In the genomic region with DNA sequence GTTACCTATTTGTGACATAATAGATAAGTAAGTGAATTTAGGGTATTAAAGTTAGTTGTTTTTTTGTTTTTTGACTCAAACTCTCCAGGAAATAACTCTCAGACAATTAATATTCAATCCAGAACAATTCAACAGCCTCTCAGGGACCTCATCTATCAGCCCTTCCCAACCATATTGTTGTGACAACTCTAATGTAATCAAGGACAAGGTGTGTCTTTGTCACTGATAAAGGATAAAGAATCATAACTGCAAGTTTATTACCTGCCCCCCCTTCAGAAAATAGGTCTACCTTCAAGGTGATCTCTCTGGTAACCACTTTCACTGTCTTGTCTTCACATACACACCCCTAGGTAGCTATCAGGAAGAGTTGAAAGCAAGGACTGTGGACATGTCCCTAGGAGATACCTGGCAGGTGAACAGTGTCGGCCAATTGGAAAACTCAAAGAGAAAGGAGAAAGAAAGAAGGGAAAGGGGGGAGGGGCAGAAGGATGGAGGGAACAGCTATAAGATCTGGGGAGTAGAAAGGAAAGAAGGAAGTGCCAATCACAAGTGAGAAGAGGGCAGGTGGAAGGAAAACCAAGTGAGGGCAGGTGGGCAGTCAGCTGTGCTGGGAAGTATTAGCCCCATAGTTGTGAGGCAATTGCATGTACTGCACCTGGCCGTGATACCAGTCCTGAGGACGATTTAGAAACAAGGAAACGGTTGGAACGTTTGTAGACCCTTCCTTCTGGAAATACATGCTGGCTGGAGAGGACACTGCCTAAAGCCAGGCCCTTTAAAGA, we compare ENCODE assay signal across 26 mouse cellular contexts. TPM values are rescaled to one million over a fixed set of nuclear protein-coding genes. Genes with fewer than 3 reads are reported as not detected.
A peak's percentile ranks its signal among the peaks of the same experiment; 100 is the strongest.
DNase-seq lines count a peak whose midpoint lies in the region; ATAC-seq and TF ChIP-seq lines count a peak whose summit lies in the region.
"Had no signal": no experiment of that assay in that cellular context is flagged by ENCODE, and none has a peak within 500 bp of the region (broad histone marks: within the 10 kb centered on the region; RNA-seq: fewer than 3 reads in every experiment).

No protein-coding gene starts in this region.

- H3K27ac ChIP-seq in heart, adult 2 months: peak overlapping the region; percentile 82
- peak overlapping the region; percentile 89 for H3K27ac ChIP-seq in kidney, adult 2 months (ENCODE audit: insufficient read depth, low read depth, low read length)
- 0 out of 2 replicates have a peak overlapping the region, but pooled peaks have one; percentile 3 for H3K27ac ChIP-seq in liver, embryonic 12.5 days
- peak overlapping the region; percentile 75 for H3K27ac ChIP-seq in small intestine, adult 2 months (ENCODE audit: insufficient read depth, low read depth, low read length)
- H3K27ac ChIP-seq: embryonic facial prominence, embryonic 10.5 days; forebrain, embryonic 12.5 days; gastrocnemius, adult 2 months; hindbrain, postnatal 0 days; kidney, embryonic 15.5 days; neural tube, embryonic 12.5 days had no signal

- peaks cover 6% of the 10 kb centered on the region for H3K36me3 ChIP-seq in heart, adult 2 months (ENCODE audit: control insufficient read depth, insufficient read depth, low read length)
- no peaks in the 10 kb centered on the region for H3K36me3 ChIP-seq in kidney, adult 2 months (ENCODE audit: control insufficient read depth, insufficient read depth, low read length)
- no peaks in the 10 kb centered on the region for H3K36me3 ChIP-seq in liver, embryonic 12.5 days
- no peaks in the 10 kb centered on the region for H3K36me3 ChIP-seq in small intestine, adult 2 months (ENCODE audit: control insufficient read depth, insufficient read depth, low read length)
- H3K36me3 ChIP-seq: embryonic facial prominence, embryonic 10.5 days; forebrain, embryonic 12.5 days; kidney, embryonic 15.5 days; neural tube, embryonic 12.5 days had no signal

- no peaks in the 10 kb centered on the region for H3K9me3 ChIP-seq in liver, embryonic 12.5 days (replicated peaks)
- H3K9me3 ChIP-seq: embryonic facial prominence, embryonic 10.5 days; forebrain, embryonic 12.5 days; kidney, embryonic 15.5 days; neural tube, embryonic 12.5 days had no signal

- peak overlapping the region; percentile 36 for H3K4me2 ChIP-seq in liver, embryonic 12.5 days
- H3K4me2 ChIP-seq: forebrain, embryonic 12.5 days; kidney, embryonic 15.5 days; lung, embryonic 14.5 days; midbrain, embryonic 11.5 days; neural tube, embryonic 12.5 days had no signal

- H3K27me3 ChIP-seq in heart, adult 2 months (ENCODE audit: control insufficient read depth, insufficient read depth, low read length): no peaks in the 10 kb centered on the region
- no peaks in the 10 kb centered on the region for H3K27me3 ChIP-seq in kidney, adult 2 months (replicated peaks; ENCODE audit: control insufficient read depth, insufficient read depth, low read length)
- H3K27me3 ChIP-seq in liver, embryonic 12.5 days (replicated peaks): no peaks in the 10 kb centered on the region
- H3K27me3 ChIP-seq in small intestine, adult 2 months (ENCODE audit: control insufficient read depth, insufficient read depth, low read length): no peaks in the 10 kb centered on the region
- H3K27me3 ChIP-seq: forebrain, embryonic 12.5 days; kidney, embryonic 15.5 days; neural tube, embryonic 12.5 days; Patski had no signal

- H3K79me2 ChIP-seq in heart, adult 2 months (replicated peaks; ENCODE audit: control insufficient read depth, insufficient read depth, low read length): no peaks in the 10 kb centered on the region

- DNase-seq in heart, adult 2 months: no peak
- DNase-seq in heart, adult 18-20 months: no peak
- no peak for DNase-seq in kidney, adult 2 months
- DNase-seq in kidney, adult 11 months: no peak
- no peak for DNase-seq in ovary, postnatal 36 days (ENCODE audit: low spot score)
- no peak for DNase-seq in layer of hippocampus, adult 9-11 months
- DNase-seq: adrenal gland, adult 8-10 months; cerebellum, adult 8-10 months; gastrocnemius, adult 2 months; kidney, postnatal 4 days; lung, embryonic 14.5 days; thymus, postnatal 25 days had no signal

- 60% methylated on average over 5 of the region's 5 CpGs for WGBS in heart, adult 2 months
- 74% methylated on average over 5 of the region's 5 CpGs for WGBS in kidney, adult 2 months
- WGBS in liver, embryonic 12.5 days (ENCODE audit: insufficient replicate concordance): 55% methylated on average over 5 of the region's 5 CpGs
- 32% methylated on average over 5 of the region's 5 CpGs for WGBS in small intestine, adult 2 months

- no peak for TF ChIP-seq POLR2A in heart, adult 2 months (IDR thresholded peaks at IDR 0.05; ENCODE audit: insufficient read depth, low read depth, low read length)
- no peak for TF ChIP-seq POLR2A in kidney, adult 2 months (IDR thresholded peaks at IDR 0.05; ENCODE audit: low read depth, low read length)
- TF ChIP-seq POLR2A in small intestine, adult 2 months (IDR thresholded peaks at IDR 0.05; ENCODE audit: low read depth, low read length): no peak

- no peak for TF ChIP-seq CTCF in heart, adult 2 months (IDR thresholded peaks at IDR 0.05)
- TF ChIP-seq CTCF in kidney, adult 2 months (conservative IDR thresholded peaks at IDR 0.05; ENCODE audit: insufficient read depth, insufficient read length, low read depth, low read length): no peak
- no peak for TF ChIP-seq CTCF in small intestine, adult 2 months (IDR thresholded peaks at IDR 0.05; ENCODE audit: extremely low read depth, insufficient read length, insufficient replicate concordance, low read depth, low read length)

- TF ChIP-seq EP300 in heart, adult 2 months (IDR thresholded peaks at IDR 0.05; ENCODE audit: insufficient read depth, low read depth, low read length): no peak

- no peak overlapping the region for H3K9ac ChIP-seq in heart, adult 2 months (ENCODE audit: low read depth, low read length)
- peak overlapping the region; percentile 36; the same call in 1 of the 2 replicates for H3K9ac ChIP-seq in liver, embryonic 12.5 days
- H3K9ac ChIP-seq: forebrain, embryonic 12.5 days; kidney, embryonic 15.5 days; lung, embryonic 14.5 days; neural tube, embryonic 12.5 days had no signal

- H3K4me1 ChIP-seq in heart, adult 2 months (ENCODE audit: control insufficient read depth, insufficient read depth, low read length): peaks cover 4% of the 10 kb centered on the region
- peaks cover 21% of the 10 kb centered on the region for H3K4me1 ChIP-seq in kidney, adult 2 months (ENCODE audit: control insufficient read depth, insufficient read depth, low read length)
- H3K4me1 ChIP-seq in liver, embryonic 12.5 days: peaks cover 60% of the 10 kb centered on the region
- peaks cover 7% of the 10 kb centered on the region; the same call in 1 of the 2 replicates for H3K4me1 ChIP-seq in small intestine, adult 2 months (ENCODE audit: control insufficient read depth, insufficient read depth, insufficient read length, low read length)
- H3K4me1 ChIP-seq: embryonic facial prominence, embryonic 10.5 days; forebrain, embryonic 12.5 days; neural tube, embryonic 12.5 days had no signal

- no peak for ATAC-seq in liver, embryonic 12.5 days
- ATAC-seq: CD4-positive, CD25-positive, alpha-beta regulatory T cell, adult 4 months; hindbrain, postnatal 0 days; Patski had no signal

- intact Hi-C loops in heart, adult 2 months (cut with DNase I): no loop called here

- H3K4me3 ChIP-seq in heart, adult 2 months: no peak overlapping the region
- H3K4me3 ChIP-seq in kidney, adult 2 months (ENCODE audit: insufficient read depth, low read depth, low read length): no peak overlapping the region
- H3K4me3 ChIP-seq in liver, embryonic 12.5 days: no peak overlapping the region
- H3K4me3 ChIP-seq in small intestine, adult 2 months (ENCODE audit: low read depth, low read length): no peak overlapping the region
- H3K4me3 ChIP-seq: embryonic facial prominence, embryonic 10.5 days; forebrain, embryonic 12.5 days; gastrocnemius, adult 2 months; kidney, embryonic 15.5 days; neural tube, embryonic 12.5 days had no signal

RNA-seq across cellular contexts. Expression of a gene that starts 51.3 kb away (rescaled TPM):
- under 1 TPM; 0.29 to 0.80 TPM for total RNA-seq in heart, adult 2 months (2021)
- polyA plus RNA-seq in heart, adult 2 months (2012; rRNA removed): 1.1 and 3.2 TPM in 2 replicates
- total RNA-seq in heart, adult 18-20 months (2021): 1 to 10 TPM; 1.0 to 1.1 TPM
- not detected in 2 replicates for polyA plus RNA-seq in kidney, adult 2 months (2012; rRNA removed)
- 3.7 and 4.1 TPM in 2 replicates for polyA plus RNA-seq in liver, embryonic 12.5 days (2016; fragmentation: Nextera tagmentation; extraction: Ambion mirVana)
- 0.09 TPM in 1 of 2 replicates, not detected in the other for polyA plus RNA-seq in small intestine, adult 2 months (2012; rRNA removed)
- total RNA-seq: adrenal gland, adult 8-10 months; ES-E14; gastrocnemius, adult 2 months; granulocyte monocyte progenitor cell, adult 5-6 weeks; hindbrain, postnatal 0 days; layer of hippocampus, postnatal 10 days; monocyte, adult 5-6 weeks had no signal
- polyA plus RNA-seq: CD4-positive, CD25-positive, alpha-beta regulatory T cell, adult 4 months; hindbrain, postnatal 0 days; lung, embryonic 14.5 days; Patski had no signal

Comparison
In these comparisons a context has a peak if more than half of its experiments do, and no peak if none do; other contexts are left out.
1. H3K27ac ChIP-seq: peak in every context shown above with its lines; median percentile 89 in kidney, adult 2 months; 82 in heart, adult 2 months; 75 in small intestine, adult 2 months; 3 in liver, embryonic 12.5 days.